Mouse (Mus musculus): ENCODE measurements at regions not wholly inside any gene's neighbourhood (a gene's known extent, or its start where the extent isn't known, plus 50 kb on each side); places are given as distances from the start of the nearest gene placed in this dataset.

DNA sequence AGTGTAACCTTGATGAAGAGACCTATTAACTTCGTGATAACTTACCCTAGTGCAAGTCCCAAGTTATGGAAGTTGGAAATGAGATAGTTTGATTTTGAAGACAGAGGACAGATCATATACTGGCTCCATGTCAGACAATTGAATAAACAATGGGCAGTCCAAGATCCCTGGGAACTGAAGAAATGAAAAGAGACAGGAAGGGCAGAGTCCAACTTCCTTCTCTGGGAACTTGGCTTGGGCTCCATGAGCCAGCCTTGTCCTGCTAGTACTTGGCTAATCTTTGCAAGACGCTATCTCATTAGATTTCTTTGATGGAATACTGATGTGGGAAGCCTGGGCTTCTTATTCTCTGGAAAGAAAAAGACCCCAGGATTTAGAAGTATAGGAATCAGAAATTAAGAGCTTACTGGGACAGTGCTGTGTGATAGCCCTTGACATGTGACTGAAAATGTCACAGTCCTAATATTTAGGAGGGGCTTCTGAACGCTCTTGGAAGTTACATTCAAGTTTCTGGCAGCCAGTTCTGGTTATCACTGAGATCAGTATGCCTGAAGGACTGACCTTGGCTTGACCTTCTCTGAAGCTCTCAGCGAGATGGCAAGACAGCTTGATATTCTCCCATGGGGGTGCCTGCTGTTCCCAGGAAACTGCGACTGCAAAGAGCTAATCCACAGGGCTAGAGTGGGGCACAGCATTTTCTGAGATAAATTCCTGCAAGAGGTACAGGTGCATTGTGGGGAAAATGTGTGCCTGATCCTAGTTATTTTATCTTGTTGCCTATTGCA, 501.9 kb upstream of the Nrp1 start:
- no peaks in the 10 kb centered on the region for H3K36me3 ChIP-seq (ENCODE audit: control insufficient read depth, insufficient read depth, low read length)
- TF ChIP-seq POLR2A (IDR thresholded peaks at IDR 0.05; ENCODE audit: control insufficient read depth, low read depth, low read length) (no peak), CTCF (IDR thresholded peaks at IDR 0.05; ENCODE audit: control insufficient read depth, insufficient read depth, insufficient replicate concordance, low read depth, low read length) (no peak)
- H3K27me3 ChIP-seq (ENCODE audit: control insufficient read depth, insufficient read depth, low read length): no peaks in the 10 kb centered on the region
- H3K27ac ChIP-seq (ENCODE audit: control insufficient read depth, insufficient read depth, low read depth, low read length): no peak overlapping the region
- H3K4me1 ChIP-seq (ENCODE audit: control insufficient read depth, insufficient read depth, low read length): no peaks in the 10 kb centered on the region
- no peak overlapping the region for H3K4me3 ChIP-seq (ENCODE audit: control insufficient read depth, low read depth, low read length)

DNA sequence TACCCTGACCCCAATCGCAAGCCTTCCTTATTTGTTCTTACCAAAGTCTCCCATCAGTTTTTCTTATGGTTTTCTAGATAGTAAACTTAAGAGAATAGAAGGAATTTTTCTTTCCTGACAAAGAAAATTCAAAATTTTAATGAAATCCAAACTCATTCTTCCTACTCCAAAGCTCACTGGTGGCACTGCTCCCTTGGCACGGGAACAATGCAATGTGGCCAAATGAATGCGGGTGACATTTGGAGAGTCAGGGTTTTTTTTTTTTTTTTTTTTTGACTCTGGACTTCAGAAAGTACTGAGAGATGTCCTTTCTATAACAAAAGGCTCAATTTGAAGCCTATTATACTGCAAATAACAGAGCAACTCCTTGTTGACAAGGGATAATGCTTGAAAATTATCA, 499.4 kb upstream of the Nrp1 start:
- no peaks in the 10 kb centered on the region for H3K4me1 ChIP-seq (ENCODE audit: control insufficient read depth, insufficient read depth, low read length)
- no peaks in the 10 kb centered on the region for H3K27me3 ChIP-seq (ENCODE audit: control insufficient read depth, insufficient read depth, low read length)
- H3K27ac ChIP-seq (ENCODE audit: control insufficient read depth, insufficient read depth, low read depth, low read length): no peak overlapping the region
- TF ChIP-seq CTCF (IDR thresholded peaks at IDR 0.05; ENCODE audit: control insufficient read depth, insufficient read depth, insufficient replicate concordance, low read depth, low read length) (no peak), POLR2A (IDR thresholded peaks at IDR 0.05; ENCODE audit: control insufficient read depth, low read depth, low read length) (no peak)
- H3K36me3 ChIP-seq (ENCODE audit: control insufficient read depth, insufficient read depth, low read length): no peaks in the 10 kb centered on the region
- no peak overlapping the region for H3K4me3 ChIP-seq (ENCODE audit: control insufficient read depth, low read depth, low read length)

DNA sequence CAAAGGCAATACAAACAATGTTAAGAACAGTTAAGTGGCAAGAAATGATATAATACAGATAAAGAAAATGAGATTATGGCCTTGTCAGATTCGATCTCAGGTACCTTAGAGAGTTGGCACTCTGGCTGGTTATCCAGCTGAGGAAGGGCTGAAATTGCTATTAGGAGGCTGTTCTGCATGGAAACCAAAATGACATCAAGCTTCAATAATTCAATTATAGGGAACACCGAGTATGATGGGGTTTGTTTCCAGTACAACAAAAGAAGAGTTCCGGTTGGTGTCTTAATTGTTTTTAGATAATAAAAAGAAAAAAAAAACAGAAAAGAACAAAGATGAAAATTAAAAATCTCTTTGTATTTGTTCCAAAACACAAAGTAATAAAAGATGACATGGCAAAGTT, 498.0 kb upstream of the Nrp1 start:
- H3K27ac ChIP-seq (ENCODE audit: control insufficient read depth, insufficient read depth, low read depth, low read length): no peak overlapping the region
- H3K27me3 ChIP-seq (ENCODE audit: control insufficient read depth, insufficient read depth, low read length): no peaks in the 10 kb centered on the region
- TF ChIP-seq CTCF (IDR thresholded peaks at IDR 0.05; ENCODE audit: control insufficient read depth, insufficient read depth, insufficient replicate concordance, low read depth, low read length) (no peak), POLR2A (IDR thresholded peaks at IDR 0.05; ENCODE audit: control insufficient read depth, low read depth, low read length) (no peak)
- no peaks in the 10 kb centered on the region for H3K36me3 ChIP-seq (ENCODE audit: control insufficient read depth, insufficient read depth, low read length)
- no peak overlapping the region for H3K4me3 ChIP-seq (ENCODE audit: control insufficient read depth, low read depth, low read length)
- H3K4me1 ChIP-seq (ENCODE audit: control insufficient read depth, insufficient read depth, low read length): no peaks in the 10 kb centered on the region

DNA sequence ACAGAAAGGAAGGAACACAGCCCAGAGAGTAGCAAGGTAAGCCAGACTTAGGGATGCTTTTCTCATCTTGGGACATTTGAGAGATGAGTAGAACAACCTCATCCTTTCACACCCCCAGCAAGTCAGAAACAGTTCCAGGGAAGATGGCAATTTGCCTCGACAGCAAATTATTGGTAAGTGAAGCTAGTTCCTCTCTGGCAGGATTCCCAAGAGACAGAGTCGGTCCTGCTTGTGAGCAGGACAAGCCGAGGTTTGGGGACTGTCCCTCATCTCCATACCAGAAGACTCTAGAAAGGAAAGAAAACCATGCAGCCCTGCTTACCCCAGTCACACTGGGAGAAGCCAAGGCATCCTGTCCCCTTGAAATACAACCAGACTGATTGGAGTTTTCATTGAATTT, 497.5 kb upstream of the Nrp1 start:
- no peaks in the 10 kb centered on the region for H3K36me3 ChIP-seq (ENCODE audit: control insufficient read depth, insufficient read depth, low read length)
- H3K27me3 ChIP-seq (ENCODE audit: control insufficient read depth, insufficient read depth, low read length): no peaks in the 10 kb centered on the region
- H3K4me1 ChIP-seq (ENCODE audit: control insufficient read depth, insufficient read depth, low read length): no peaks in the 10 kb centered on the region
- H3K27ac ChIP-seq (ENCODE audit: control insufficient read depth, insufficient read depth, low read depth, low read length): no peak overlapping the region
- TF ChIP-seq CTCF (IDR thresholded peaks at IDR 0.05; ENCODE audit: control insufficient read depth, insufficient read depth, insufficient replicate concordance, low read depth, low read length): no peak
- no peak for TF ChIP-seq POLR2A (IDR thresholded peaks at IDR 0.05; ENCODE audit: control insufficient read depth, low read depth, low read length)
- H3K4me3 ChIP-seq (ENCODE audit: control insufficient read depth, low read depth, low read length): no peak overlapping the region

DNA sequence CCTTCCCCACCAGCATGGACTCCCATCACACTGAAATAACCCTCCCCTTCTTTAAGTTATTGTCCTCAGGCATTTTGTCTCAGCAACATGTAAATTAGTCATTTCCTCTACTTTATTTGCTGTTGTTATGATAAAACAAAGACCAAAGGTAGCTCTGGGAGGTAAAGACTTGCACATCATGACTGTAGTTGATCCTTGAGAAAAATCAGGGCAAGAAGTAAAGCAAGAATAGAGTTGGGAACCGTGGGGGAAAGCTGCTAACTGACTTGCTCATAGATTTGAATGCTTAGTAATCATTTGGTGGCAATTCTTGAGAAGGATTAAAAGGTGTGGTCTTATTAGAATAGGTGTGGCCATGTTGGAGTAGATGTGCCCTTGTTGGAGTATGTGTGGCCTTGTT, 473.8 kb upstream of the Nrp1 start:
- Histone ChIP-seq H3K27ac (ENCODE audit: control insufficient read depth, insufficient read depth, low read depth, low read length) (no peak overlapping the region), H3K27me3 (ENCODE audit: control insufficient read depth, insufficient read depth, low read length) (no peaks in the 10 kb centered on the region), H3K4me3 (ENCODE audit: control insufficient read depth, low read depth, low read length) (no peak overlapping the region), H3K36me3 (ENCODE audit: control insufficient read depth, insufficient read depth, low read length) (no peaks in the 10 kb centered on the region), H3K4me1 (ENCODE audit: control insufficient read depth, insufficient read depth, low read length) (no peaks in the 10 kb centered on the region)
- TF ChIP-seq CTCF (IDR thresholded peaks at IDR 0.05; ENCODE audit: control insufficient read depth, insufficient read depth, insufficient replicate concordance, low read depth, low read length) (no peak), POLR2A (IDR thresholded peaks at IDR 0.05; ENCODE audit: control insufficient read depth, low read depth, low read length) (no peak)

DNA sequence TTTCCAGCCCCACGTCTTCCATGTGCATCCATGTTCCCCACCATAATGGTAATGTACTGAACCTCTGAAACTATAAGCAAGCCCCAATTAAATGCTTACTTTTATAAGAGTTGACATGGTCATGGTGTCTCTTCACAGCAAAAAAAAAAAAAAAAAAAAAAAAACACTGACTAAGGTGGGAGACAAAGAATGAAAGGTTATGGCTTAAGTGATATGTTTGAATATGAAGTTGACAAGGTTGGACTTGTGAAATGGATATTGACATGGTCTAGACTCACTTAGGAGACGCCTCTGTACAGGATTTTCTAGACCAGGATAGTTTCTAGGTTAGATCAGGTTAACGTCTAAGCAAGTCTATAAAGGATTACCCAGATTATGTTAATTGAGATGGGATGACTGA, 473.2 kb upstream of the Nrp1 start:
- Histone ChIP-seq H3K27me3 (ENCODE audit: control insufficient read depth, insufficient read depth, low read length) (no peaks in the 10 kb centered on the region), H3K27ac (ENCODE audit: control insufficient read depth, insufficient read depth, low read depth, low read length) (no peak overlapping the region), H3K4me1 (ENCODE audit: control insufficient read depth, insufficient read depth, low read length) (no peaks in the 10 kb centered on the region), H3K36me3 (ENCODE audit: control insufficient read depth, insufficient read depth, low read length) (no peaks in the 10 kb centered on the region), H3K4me3 (ENCODE audit: control insufficient read depth, low read depth, low read length) (no peak overlapping the region)
- TF ChIP-seq CTCF (IDR thresholded peaks at IDR 0.05; ENCODE audit: control insufficient read depth, insufficient read depth, insufficient replicate concordance, low read depth, low read length) (no peak), POLR2A (IDR thresholded peaks at IDR 0.05; ENCODE audit: control insufficient read depth, low read depth, low read length) (no peak)

DNA sequence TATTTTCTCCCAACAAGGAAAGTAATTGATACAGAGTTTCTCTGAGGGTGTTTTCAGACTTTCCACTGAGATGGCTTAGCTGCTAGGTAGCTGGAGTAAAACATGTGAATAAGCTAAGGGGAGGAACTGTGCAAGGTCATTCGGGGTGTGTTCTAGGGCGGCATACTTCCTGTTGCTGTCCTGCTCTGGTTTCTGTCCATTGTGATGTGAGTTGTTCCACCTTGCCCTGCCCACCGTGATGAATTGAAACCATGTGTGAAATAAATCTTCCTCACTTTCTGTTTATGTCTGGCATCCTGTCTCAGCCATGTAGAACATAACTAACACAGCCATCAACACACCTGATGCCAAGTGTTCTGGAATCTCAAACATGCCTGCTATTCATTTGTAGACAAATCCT, 472.6 kb upstream of the Nrp1 start:
- Histone ChIP-seq H3K27ac (ENCODE audit: control insufficient read depth, insufficient read depth, low read depth, low read length) (no peak overlapping the region), H3K27me3 (ENCODE audit: control insufficient read depth, insufficient read depth, low read length) (no peaks in the 10 kb centered on the region), H3K36me3 (ENCODE audit: control insufficient read depth, insufficient read depth, low read length) (no peaks in the 10 kb centered on the region), H3K4me1 (ENCODE audit: control insufficient read depth, insufficient read depth, low read length) (no peaks in the 10 kb centered on the region), H3K4me3 (ENCODE audit: control insufficient read depth, low read depth, low read length) (no peak overlapping the region)
- TF ChIP-seq POLR2A (IDR thresholded peaks at IDR 0.05; ENCODE audit: control insufficient read depth, low read depth, low read length) (no peak), CTCF (IDR thresholded peaks at IDR 0.05; ENCODE audit: control insufficient read depth, insufficient read depth, insufficient replicate concordance, low read depth, low read length) (no peak)

All from testis, adult 2 months (tissue).